Mouse (Mus musculus) stomach, postnatal 0 days (tissue): Measurements from ENCODE around the gene Rbbp8nl. TPM values are rescaled to one million over a fixed set of nuclear protein-coding genes. Genes with fewer than 3 reads are reported as not detected.

Source experiments
- ATAC-seq: fragments of 200-750 bp; cut with Nextera tagmentation; 2 replicates; pipeline ENCODE4 v1.8.0; 2017; ENCODE audit not compliant: low FRiP score, low TSS enrichment
- DNase-seq: peaks from one replicate; pipeline ENCODE4 v3.0.0-alpha.2; 2016; ENCODE audit warnings: low spot score
- H3K27ac ChIP-seq: fragments of 300-500 bp; sonication (generic); replicated peaks from 2 replicates; pipeline ENCODE4 v1.5.1; 2014; ENCODE audit warnings: mild to moderate bottlenecking, control low read depth
- H3K27me3 ChIP-seq: fragments of 300-500 bp; sonication (generic); 2 replicates; pipeline ENCODE4 v1.6.1; 2014; ENCODE audit warnings: low read length; ENCODE audit not compliant: control insufficient read depth, insufficient read depth
- H3K36me3 ChIP-seq: fragments of 300-500 bp; sonication (generic); 2 replicates; pipeline ENCODE4 v1.6.1; 2014; ENCODE audit warnings: low read length, mixed read lengths; ENCODE audit not compliant: control insufficient read depth, insufficient read depth
- H3K4me1 ChIP-seq: fragments of 300-500 bp; sonication (generic); replicated peaks from 2 replicates; pipeline ENCODE4 v1.6.1; 2014; ENCODE audit warnings: antibody characterized with exemption; ENCODE audit not compliant: control insufficient read depth, insufficient read depth
- H3K4me2 ChIP-seq: fragments of 300-500 bp; sonication (generic); replicated peaks from 2 replicates; pipeline ENCODE4 v1.6.1; 2014; ENCODE audit warnings: low read depth, mild to moderate bottlenecking, control low read depth, moderate library complexity
- H3K4me3 ChIP-seq: fragments of 300-500 bp; sonication (generic); 2 replicates; pipeline ENCODE4 v1.5.1; 2014; ENCODE audit warnings: low read depth, low read length, control low read depth
- H3K9ac ChIP-seq: fragments of 300-500 bp; sonication (generic); 2 replicates; pipeline ENCODE4 v1.6.1; 2014; ENCODE audit warnings: mild to moderate bottlenecking, low read length, control low read depth, mixed read lengths
- H3K9me3 ChIP-seq: fragments of 300-500 bp; sonication (generic); 2 replicates; pipeline ENCODE4 v1.6.1; 2016; ENCODE audit warnings: low read length; ENCODE audit not compliant: control insufficient read depth
- CTCF ChIP-seq: IDR thresholded peaks from 2 replicates; pipeline ENCODE4 v1.5.1; 2016; ENCODE audit warnings: antibody characterized with exemption, low read depth, mild to moderate bottlenecking, moderate library complexity
- EP300 ChIP-seq: optimal IDR thresholded peaks from 2 replicates; pipeline ENCODE3; 2016; ENCODE audit warnings: antibody characterized with exemption
- WGBS: fragments of 180-500 bp; shearing (Covaris S2); extraction: QIAGEN DNeasy Blood & Tissue Kit; methylation state at CpG from one replicate; pipeline ENCODE4 v1.1.7; 2014; 5-methylcytosine and 5-hydroxymethylcytosine counted together
- polyA plus RNA-seq: library from polyadenylated mRNA; unstranded; fragments of >200 nt; fragmentation: Nextera tagmentation; extraction: Ambion mirVana; gene quantifications from 2 replicates; pipeline ENCODE4 v1.2.1, GENCODE M21; 2015

The Rbbp8nl gene
- polyA plus RNA-seq, 1 experiment from 2014 or later = 1.2 TPM

GRCm38 (mm10) chr2:180300252-180300651 lies 10.6 kb upstream of the Rbbp8nl start:
- no peaks in the 10 kb centered on the region for H3K4me1 ChIP-seq
- H3K9me3 ChIP-seq = no peaks in the 10 kb centered on the region
- no peaks in the 10 kb centered on the region for H3K27me3 ChIP-seq
- no peak overlapping the region for H3K9ac ChIP-seq
- H3K4me2 ChIP-seq = no peak overlapping the region
- no peak overlapping the region for H3K27ac ChIP-seq
- no peak overlapping the region for H3K4me3 ChIP-seq
- ATAC-seq (no peak), DNase-seq (no peak)
- TF ChIP-seq EP300 = no peak
- 28% methylated on average over 2 of the region's 2 CpGs for WGBS
- no peaks in the 10 kb centered on the region for H3K36me3 ChIP-seq

GRCm38 (mm10) chr2:180292906-180293305 lies 3.2 kb upstream of the Rbbp8nl start:
- H3K36me3 ChIP-seq = no peaks in the 10 kb centered on the region
- H3K9ac ChIP-seq = no peak overlapping the region
- WGBS = 67% methylated on average over 8 of the region's 8 CpGs
- no peaks in the 10 kb centered on the region for H3K9me3 ChIP-seq
- no peak overlapping the region for H3K4me3 ChIP-seq
- no peak for ATAC-seq
- H3K27ac ChIP-seq = no peak overlapping the region
- H3K4me1 ChIP-seq = peaks cover 10% of the 10 kb centered on the region
- TF ChIP-seq EP300 (no peak), CTCF (no peak)
- DNase-seq = no peak
- H3K4me2 ChIP-seq = no peak overlapping the region
- H3K27me3 ChIP-seq = no peaks in the 10 kb centered on the region

- no peak for TF ChIP-seq EP300
- no peak for TF ChIP-seq CTCF
- peak; percentile 2; the same call in 1 of the 2 replicates for ATAC-seq
- Histone ChIP-seq H3K9ac (0 out of 2 replicates have a peak overlapping the region, but pooled peaks have one; percentile 18), H3K4me3 (no peak overlapping the region), H3K36me3 (no peaks in the 10 kb centered on the region), H3K4me2 (0 out of 2 replicates have a peak overlapping the region, but pooled peaks have one; percentile 14), H3K27ac (peak overlapping the region; percentile 49), H3K27me3 (no peaks in the 10 kb centered on the region), H3K4me1 (peaks cover 10% of the 10 kb centered on the region), H3K9me3 (no peaks in the 10 kb centered on the region)
- no peak for DNase-seq
- WGBS = 38% methylated on average over 4 of the region's 4 CpGs
These were observed 2.3 kb upstream of the Rbbp8nl start for GRCm38 (mm10) chr2:180292026-180292425.

GRCm38 (mm10) chr2:180291566-180291965 lies 1.9 kb upstream of the Rbbp8nl start:
- H3K36me3 ChIP-seq = no peaks in the 10 kb centered on the region
- DNase-seq = peak; percentile 73
- H3K4me3 ChIP-seq = no peak overlapping the region
- H3K9ac ChIP-seq = 0 out of 2 replicates have a peak overlapping the region, but pooled peaks have one; percentile 18
- H3K27me3 ChIP-seq = no peaks in the 10 kb centered on the region
- peak overlapping the region; percentile 49 for H3K27ac ChIP-seq
- H3K9me3 ChIP-seq = no peaks in the 10 kb centered on the region
- TF ChIP-seq EP300 (no peak), CTCF (no peak)
- H3K4me1 ChIP-seq = peaks cover 10% of the 10 kb centered on the region
- no peak overlapping the region for H3K4me2 ChIP-seq
- WGBS = 48% methylated on average over 5 of the region's 5 CpGs
- peak; percentile 88 for ATAC-seq

GRCm38 (mm10) chr2:180290503-180290902 lies 824 bp upstream of the Rbbp8nl start:
- H3K9me3 ChIP-seq = no peaks in the 10 kb centered on the region
- peak overlapping the region; percentile 30 for H3K27ac ChIP-seq
- 48% methylated on average over 6 of the region's 6 CpGs for WGBS
- H3K27me3 ChIP-seq = no peaks in the 10 kb centered on the region
- TF ChIP-seq EP300 (no peak), CTCF (no peak)
- ATAC-seq = no peak
- DNase-seq = no peak
- H3K36me3 ChIP-seq = no peaks in the 10 kb centered on the region
- H3K4me2 ChIP-seq = no peak overlapping the region
- peaks cover 10% of the 10 kb centered on the region for H3K4me1 ChIP-seq
- H3K9ac ChIP-seq = no peak overlapping the region
- H3K4me3 ChIP-seq = no peak overlapping the region

- Histone ChIP-seq H3K4me1 (peaks cover 10% of the 10 kb centered on the region), H3K4me2 (peak overlapping the region; percentile 39; the same call in 1 of the 2 replicates), H3K36me3 (no peaks in the 10 kb centered on the region), H3K9ac (0 out of 2 replicates have a peak overlapping the region, but pooled peaks have one; percentile 23), H3K4me3 (no peak overlapping the region), H3K27me3 (no peaks in the 10 kb centered on the region), H3K27ac (peak overlapping the region; percentile 70), H3K9me3 (no peaks in the 10 kb centered on the region)
- ATAC-seq (no peak), DNase-seq (no peak)
- TF ChIP-seq EP300 (no peak), CTCF (no peak)
- WGBS = 38% methylated on average over 11 of the region's 11 CpGs
These were observed 713 bp downstream of the Rbbp8nl start for GRCm38 (mm10) chr2:180288966-180289365.
